Mouse (Mus musculus): ENCODE measurements around the gene Plpp6. TPM values are rescaled to one million over a fixed set of nuclear protein-coding genes. Genes with fewer than 3 reads are reported as not detected.

Plpp6 gene
- total and polyA plus RNA-seq, 2 experiments from 2014 or later, result 4.4 to 13.0 TPM

DNA sequence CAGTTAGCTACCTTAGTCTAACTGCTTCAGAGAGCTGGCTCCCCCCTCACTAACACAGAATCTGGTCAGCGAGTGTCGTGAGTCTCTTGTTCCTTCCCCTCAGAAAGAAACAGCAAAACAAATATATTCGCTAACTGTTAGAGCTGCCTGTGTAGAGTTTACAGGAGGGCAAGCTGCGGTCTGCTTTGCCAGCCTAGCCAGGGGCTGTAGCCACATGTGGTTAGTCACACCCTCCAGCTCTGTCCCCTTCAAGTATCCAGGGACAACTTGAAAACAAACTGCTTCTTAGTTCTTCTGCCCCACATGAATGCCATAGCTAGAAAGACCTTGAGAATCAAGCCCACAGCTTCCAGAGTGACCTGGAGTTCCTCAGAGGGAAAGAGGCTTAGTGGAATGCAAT, 22.5 kb upstream of the Plpp6 start:
- no peak overlapping the region for H3K4me2 ChIP-seq (ENCODE audit: low read depth, low read length)
- peaks cover 10% of the 10 kb centered on the region; the same call in 1 of the 2 replicates for H3K36me3 ChIP-seq (replicated peaks; ENCODE audit: control insufficient read depth, insufficient read depth, low read length)
- H3K4me1 ChIP-seq (ENCODE audit: control insufficient read depth, insufficient read depth), result 0 out of 2 replicates have a peak, but pooled peaks cover 9% of the 10 kb centered on the region
- no peaks in the 10 kb centered on the region for H3K27me3 ChIP-seq (ENCODE audit: control insufficient read depth, insufficient read depth, low read length)
- H3K27ac ChIP-seq (ENCODE audit: low read depth), result peak overlapping the region; percentile 81
- no peak for DNase-seq (ENCODE audit: low spot score)
- H3K9ac ChIP-seq (replicated peaks; ENCODE audit: low read depth, low read length), result no peak overlapping the region
- H3K4me3 ChIP-seq (ENCODE audit: low read depth, low read length), result no peak overlapping the region
- no peaks in the 10 kb centered on the region for H3K9me3 ChIP-seq (replicated peaks; ENCODE audit: control insufficient read depth, low read length)
- WGBS, result 51% methylated on average over 4 of the region's 4 CpGs
- ATAC-seq (ENCODE audit: insufficient read depth, low read depth), result no peak
- no peak for TF ChIP-seq CTCF (IDR thresholded peaks at IDR 0.05; ENCODE audit: low read depth)
- TF ChIP-seq EP300 (IDR thresholded peaks at IDR 0.05; ENCODE audit: low read depth), result no peak

DNA sequence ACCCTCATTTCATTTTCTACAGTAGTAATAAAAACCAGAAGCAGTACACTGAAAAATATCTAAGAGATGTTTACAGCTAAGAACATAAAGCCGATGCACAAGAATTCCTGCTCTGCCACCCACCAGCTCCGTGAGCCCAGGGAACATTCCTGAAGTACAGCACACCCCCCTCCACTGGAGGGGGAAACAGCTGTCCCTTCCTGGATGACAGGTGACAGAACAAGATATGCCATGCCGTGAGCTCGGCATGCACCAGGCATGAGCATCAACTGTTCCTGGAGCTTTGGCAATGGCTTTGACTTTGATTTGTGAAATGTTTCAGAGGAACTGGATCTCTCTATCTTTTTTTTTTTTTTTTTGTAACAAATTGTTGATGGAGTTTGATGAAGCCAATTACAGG, 17.0 kb upstream of the Plpp6 start:
- TF ChIP-seq EP300 (IDR thresholded peaks at IDR 0.05; ENCODE audit: low read depth) (no peak), CTCF (IDR thresholded peaks at IDR 0.05; ENCODE audit: low read depth) (no peak)
- DNase-seq (ENCODE audit: low spot score) (peak; percentile 77), ATAC-seq (ENCODE audit: insufficient read depth, low read depth) (peak; percentile 93)
- Histone ChIP-seq H3K9me3 (replicated peaks; ENCODE audit: control insufficient read depth, low read length) (no peaks in the 10 kb centered on the region; the same call in 1 of the 2 replicates), H3K36me3 (replicated peaks; ENCODE audit: control insufficient read depth, insufficient read depth, low read length) (no peaks in the 10 kb centered on the region), H3K4me2 (ENCODE audit: low read depth, low read length) (no peak overlapping the region), H3K4me1 (ENCODE audit: control insufficient read depth, insufficient read depth) (peaks cover 18% of the 10 kb centered on the region), H3K27me3 (ENCODE audit: control insufficient read depth, insufficient read depth, low read length) (no peaks in the 10 kb centered on the region), H3K4me3 (ENCODE audit: low read depth, low read length) (no peak overlapping the region), H3K27ac (ENCODE audit: low read depth) (peak overlapping the region; percentile 69), H3K9ac (replicated peaks; ENCODE audit: low read depth, low read length) (no peak overlapping the region)
- 6% methylated on average over 4 of the region's 4 CpGs for WGBS

DNA sequence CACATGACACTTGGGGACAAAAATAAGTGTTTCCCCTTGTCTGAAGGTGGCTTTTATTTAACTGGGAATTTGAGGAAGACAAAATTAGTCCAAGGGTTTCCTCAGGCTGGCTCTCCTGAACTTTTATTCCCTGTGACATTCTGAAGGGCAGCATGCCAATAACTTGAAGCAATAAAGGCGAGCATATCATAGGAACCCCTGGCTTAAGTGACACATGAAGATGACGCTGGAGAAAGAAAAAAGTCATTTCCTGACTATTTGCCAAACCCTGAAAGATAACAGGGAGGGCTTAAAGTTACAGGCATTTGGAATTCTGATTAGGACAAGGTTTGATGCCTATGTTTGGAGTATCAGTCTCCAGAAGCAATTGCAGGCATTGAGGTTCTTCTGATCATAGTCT, 16.4 kb upstream of the Plpp6 start:
- Histone ChIP-seq H3K27ac (ENCODE audit: low read depth) (peak overlapping the region; percentile 69), H3K27me3 (ENCODE audit: control insufficient read depth, insufficient read depth, low read length) (no peaks in the 10 kb centered on the region), H3K4me2 (ENCODE audit: low read depth, low read length) (no peak overlapping the region), H3K4me3 (ENCODE audit: low read depth, low read length) (no peak overlapping the region), H3K9me3 (replicated peaks; ENCODE audit: control insufficient read depth, low read length) (no peaks in the 10 kb centered on the region; the same call in 1 of the 2 replicates), H3K36me3 (replicated peaks; ENCODE audit: control insufficient read depth, insufficient read depth, low read length) (no peaks in the 10 kb centered on the region), H3K9ac (replicated peaks; ENCODE audit: low read depth, low read length) (no peak overlapping the region), H3K4me1 (ENCODE audit: control insufficient read depth, insufficient read depth) (peaks cover 18% of the 10 kb centered on the region)
- 2% methylated on average over 2 of the region's 2 CpGs for WGBS
- ATAC-seq (ENCODE audit: insufficient read depth, low read depth) (no peak), DNase-seq (ENCODE audit: low spot score) (no peak)
- no peak for TF ChIP-seq EP300 (IDR thresholded peaks at IDR 0.05; ENCODE audit: low read depth)
- no peak for TF ChIP-seq CTCF (IDR thresholded peaks at IDR 0.05; ENCODE audit: low read depth)

DNA sequence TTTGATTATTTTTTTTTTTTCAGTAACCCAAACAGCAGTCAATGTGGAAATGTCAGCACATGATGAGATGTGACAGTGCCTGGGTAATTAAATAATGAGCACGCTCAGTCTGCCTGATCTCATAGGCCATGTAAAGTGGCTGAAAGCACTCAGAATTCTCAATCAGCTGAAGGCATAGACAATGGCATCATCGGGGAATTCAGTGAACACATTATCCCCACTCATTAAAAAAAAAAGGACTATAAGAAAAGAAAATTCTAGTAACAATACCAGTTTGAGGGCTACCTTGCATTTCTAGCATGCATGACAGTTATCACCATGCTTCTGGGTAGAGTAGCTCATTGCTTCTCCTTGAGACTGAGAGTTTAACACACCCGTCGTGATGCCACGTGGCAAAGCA, 12.5 kb upstream of the Plpp6 start:
- no peaks in the 10 kb centered on the region for H3K36me3 ChIP-seq (replicated peaks; ENCODE audit: control insufficient read depth, insufficient read depth, low read length)
- H3K4me1 ChIP-seq (ENCODE audit: control insufficient read depth, insufficient read depth), result peaks cover 16% of the 10 kb centered on the region
- H3K9me3 ChIP-seq (replicated peaks; ENCODE audit: control insufficient read depth, low read length), result no peaks in the 10 kb centered on the region; the same call in 1 of the 2 replicates
- DNase-seq (ENCODE audit: low spot score) (no peak), ATAC-seq (ENCODE audit: insufficient read depth, low read depth) (no peak)
- no peak overlapping the region for H3K9ac ChIP-seq (replicated peaks; ENCODE audit: low read depth, low read length)
- 80% methylated on average over 5 of the region's 5 CpGs for WGBS
- no peak overlapping the region for H3K4me2 ChIP-seq (ENCODE audit: low read depth, low read length)
- H3K4me3 ChIP-seq (ENCODE audit: low read depth, low read length), result no peak overlapping the region
- no peaks in the 10 kb centered on the region for H3K27me3 ChIP-seq (ENCODE audit: control insufficient read depth, insufficient read depth, low read length)
- no peak overlapping the region for H3K27ac ChIP-seq (ENCODE audit: low read depth)
- TF ChIP-seq EP300 (IDR thresholded peaks at IDR 0.05; ENCODE audit: low read depth), result no peak
- TF ChIP-seq CTCF (IDR thresholded peaks at IDR 0.05; ENCODE audit: low read depth), result no peak

DNA sequence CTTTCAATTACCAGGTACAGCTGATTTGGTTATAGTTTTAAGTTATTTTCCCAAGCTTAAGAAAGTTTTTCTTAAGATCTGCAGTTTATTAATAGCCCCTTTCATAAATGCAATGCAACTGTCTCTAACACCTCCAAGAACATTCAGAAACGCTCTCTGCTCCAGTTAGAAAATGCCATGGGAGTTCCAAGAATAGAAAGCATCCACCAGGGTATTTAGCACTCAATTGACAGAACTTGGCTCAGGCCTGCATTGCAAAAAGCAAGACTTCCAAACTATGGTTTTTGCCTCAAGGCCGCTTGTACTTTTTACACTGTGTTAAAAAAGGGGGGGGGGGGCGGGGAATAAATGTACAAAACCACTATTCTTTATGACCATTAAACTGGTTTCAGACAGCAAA, 640 bp upstream of the Plpp6 start:
- DNase-seq (ENCODE audit: low spot score) (peak; percentile 56), ATAC-seq (ENCODE audit: insufficient read depth, low read depth) (0 out of 2 replicates have a peak, but pooled peaks have one; percentile 19)
- H3K4me3 ChIP-seq (ENCODE audit: low read depth, low read length), result peak overlapping the region; percentile 97
- 7% methylated on average over 3 of the region's 3 CpGs for WGBS
- no peaks in the 10 kb centered on the region for H3K9me3 ChIP-seq (replicated peaks; ENCODE audit: control insufficient read depth, low read length)
- H3K4me2 ChIP-seq (ENCODE audit: low read depth, low read length), result peak overlapping the region; percentile 77
- peak overlapping the region; percentile 96 for H3K27ac ChIP-seq (ENCODE audit: low read depth)
- peak overlapping the region; percentile 92; the same call in 1 of the 2 replicates for H3K9ac ChIP-seq (replicated peaks; ENCODE audit: low read depth, low read length)
- peaks cover 19% of the 10 kb centered on the region for H3K4me1 ChIP-seq (ENCODE audit: control insufficient read depth, insufficient read depth)
- no peaks in the 10 kb centered on the region for H3K36me3 ChIP-seq (replicated peaks; ENCODE audit: control insufficient read depth, insufficient read depth, low read length)
- H3K27me3 ChIP-seq (ENCODE audit: control insufficient read depth, insufficient read depth, low read length), result no peaks in the 10 kb centered on the region
- TF ChIP-seq EP300 (IDR thresholded peaks at IDR 0.05; ENCODE audit: low read depth) (no peak), CTCF (IDR thresholded peaks at IDR 0.05; ENCODE audit: low read depth) (no peak)

DNA sequence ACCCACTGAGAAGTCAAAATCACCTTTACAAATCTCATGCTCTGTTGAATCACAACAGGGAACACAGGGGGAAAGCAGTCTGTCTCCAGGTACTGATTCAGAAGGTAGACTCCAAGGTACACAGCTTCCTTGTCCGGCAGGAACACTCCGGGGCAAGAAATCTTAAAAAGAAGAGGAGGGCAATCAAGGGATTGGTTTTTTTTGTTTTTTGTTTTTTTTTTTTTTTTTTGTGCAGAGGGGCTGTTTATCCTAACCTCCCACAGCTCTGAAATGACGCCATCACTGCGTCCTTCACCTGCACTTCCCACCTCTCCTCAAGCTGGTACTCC, 276 bp upstream of the Plpp6 start:
- Histone ChIP-seq H3K4me2 (ENCODE audit: low read depth, low read length) (peak overlapping the region; percentile 77), H3K9me3 (replicated peaks; ENCODE audit: control insufficient read depth, low read length) (no peaks in the 10 kb centered on the region), H3K36me3 (replicated peaks; ENCODE audit: control insufficient read depth, insufficient read depth, low read length) (no peaks in the 10 kb centered on the region), H3K27me3 (ENCODE audit: control insufficient read depth, insufficient read depth, low read length) (no peaks in the 10 kb centered on the region), H3K4me1 (ENCODE audit: control insufficient read depth, insufficient read depth) (peaks cover 19% of the 10 kb centered on the region), H3K9ac (replicated peaks; ENCODE audit: low read depth, low read length) (peak overlapping the region; percentile 92), H3K4me3 (ENCODE audit: low read depth, low read length) (peak overlapping the region; percentile 97), H3K27ac (ENCODE audit: low read depth) (peak overlapping the region; percentile 96)
- no peak for TF ChIP-seq CTCF (IDR thresholded peaks at IDR 0.05; ENCODE audit: low read depth)
- TF ChIP-seq EP300 (IDR thresholded peaks at IDR 0.05; ENCODE audit: low read depth), result no peak
- no peak for DNase-seq (ENCODE audit: low spot score)
- 8% methylated on average over 4 of the region's 4 CpGs for WGBS
- no peak for ATAC-seq (ENCODE audit: insufficient read depth, low read depth)

All from heart, postnatal 0 days (tissue).